Comparison of ENCODE assay signal across 8 mouse cellular contexts in the genomic region with DNA sequence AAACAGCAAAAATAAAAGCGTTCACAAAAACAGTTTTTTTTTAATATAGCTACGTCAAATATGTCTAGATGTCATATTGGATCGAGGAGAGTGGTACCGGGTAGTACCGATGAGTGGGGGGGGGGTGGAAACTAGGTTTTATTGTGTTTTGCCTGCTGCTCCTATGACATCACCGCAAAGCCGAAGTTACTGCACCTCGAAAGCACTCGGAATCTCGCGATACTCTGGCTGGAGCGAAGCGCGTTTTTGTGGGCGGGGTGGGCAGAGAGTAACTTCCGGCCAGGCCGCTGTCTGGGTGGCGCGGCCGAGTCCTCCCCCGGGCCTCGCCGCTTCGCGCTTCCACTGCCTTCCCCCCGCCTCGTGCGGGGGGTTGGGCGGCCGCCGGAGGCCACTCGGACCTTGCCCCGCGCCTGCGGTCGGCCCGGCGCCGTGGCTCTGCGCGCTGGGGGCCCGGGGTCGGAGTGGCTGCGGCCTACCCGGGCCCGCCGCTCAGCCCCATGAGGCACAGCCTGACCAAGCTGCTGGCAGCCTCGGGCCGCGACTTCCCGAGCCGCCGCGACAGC. TPM values are rescaled to one million over a fixed set of nuclear protein-coding genes. Genes with fewer than 3 reads are reported as not detected.
DNase-seq lines count a peak whose midpoint lies in the region; ATAC-seq and TF ChIP-seq lines count a peak whose summit lies in the region.

A gene (plus strand): TSS at position 212 of the 563 bp plus-strand sequence.

- H3K36me3 ChIP-seq in hindbrain, embryonic 10.5 days: peaks cover 9% of the 10 kb centered on the region
- no peaks in the 10 kb centered on the region for H3K36me3 ChIP-seq in lung, postnatal 0 days (ENCODE audit: insufficient read depth, low read length)

- H3K4me3 ChIP-seq in hindbrain, embryonic 10.5 days: peak within 1 kb of the TSS; percentile 98
- peak within 1 kb of the TSS; percentile 99 for H3K4me3 ChIP-seq in lung, postnatal 0 days (ENCODE audit: low read depth, low read length)

- WGBS in hindbrain, embryonic 10.5 days: under 1% methylated on average over 53 of the region's 54 CpGs
- WGBS in lung, postnatal 0 days: 0% methylated on average over 43 of the region's 54 CpGs

- DNase-seq in MN1 (ENCODE audit: low spot score): peak; percentile 99
- peak; percentile 96 for DNase-seq in cerebellum, adult 9-10 months
- DNase-seq in hindbrain, embryonic 10.5 days (ENCODE audit: low spot score): peak; percentile 96
- DNase-seq in layer of hippocampus, adult 9-11 months: peak; percentile 98
- DNase-seq in lung, postnatal 0 days (ENCODE audit: low spot score): peak; percentile 99
- peak; percentile 93 for DNase-seq in ovary, postnatal 14 days (ENCODE audit: low spot score)
- DNase-seq in thymus, postnatal 14 days: peak; percentile 96

- peak; percentile 87 for TF ChIP-seq EP300 in lung, postnatal 0 days (IDR thresholded peaks at IDR 0.05)

- no peaks in the 10 kb centered on the region for H3K9me3 ChIP-seq in hindbrain, embryonic 10.5 days
- no peaks in the 10 kb centered on the region for H3K9me3 ChIP-seq in lung, postnatal 0 days (ENCODE audit: low read length)

- peaks cover 13% of the 10 kb centered on the region for H3K4me1 ChIP-seq in hindbrain, embryonic 10.5 days (replicated peaks)
- no peaks in the 10 kb centered on the region; the same call in 1 of the 2 replicates for H3K4me1 ChIP-seq in lung, postnatal 0 days (ENCODE audit: insufficient read depth, low read depth, low read length)

- no peaks in the 10 kb centered on the region for H3K27me3 ChIP-seq in hindbrain, embryonic 10.5 days (ENCODE audit: insufficient read depth, poor library complexity, severe bottlenecking)
- H3K27me3 ChIP-seq in lung, postnatal 0 days (replicated peaks; ENCODE audit: insufficient read depth, low read length): no peaks in the 10 kb centered on the region

- H3K9ac ChIP-seq in lung, postnatal 0 days (replicated peaks; ENCODE audit: low read depth): peak within 1 kb of the TSS; percentile 96

- peak; percentile 92 for ATAC-seq in frontal cortex, adult (ENCODE audit: low TSS enrichment)
- peak; percentile 96 for ATAC-seq in lung, postnatal 0 days

- peak within 1 kb of the TSS; percentile 86 for H3K4me2 ChIP-seq in lung, postnatal 0 days (replicated peaks; ENCODE audit: low read depth, low read length)

- no peak for TF ChIP-seq CTCF in lung, postnatal 0 days (IDR thresholded peaks at IDR 0.05)

- peak within 1 kb of the TSS; percentile 100 for H3K27ac ChIP-seq in hindbrain, embryonic 10.5 days
- peak within 1 kb of the TSS; percentile 99 for H3K27ac ChIP-seq in lung, postnatal 0 days (ENCODE audit: low read length)

RNA-seq across cellular contexts. Expression of the gene that starts here (rescaled TPM):
- polyA plus RNA-seq in hindbrain, embryonic 10.5 days (2016; fragmentation: Nextera tagmentation; extraction: Ambion mirVana): 23.6 and 28.7 TPM in 2 replicates
- polyA plus RNA-seq in lung, postnatal 0 days (2015; fragmentation: Nextera tagmentation; extraction: Ambion mirVana): 23.7 and 28.7 TPM in 2 replicates

Comparison
In these comparisons a context has a peak if more than half of its experiments do, and no peak if none do; other contexts are left out.
1. Peak in every context shown above with its lines: DNase-seq, ATAC-seq, H3K4me3 ChIP-seq and H3K27ac ChIP-seq.